Mouse (Mus musculus) cortical plate, adult 2 months (tissue): ENCODE measurements around the gene Cel. TPM values are rescaled to one million over a fixed set of nuclear protein-coding genes. Genes with fewer than 3 reads are reported as not detected.

Source experiments
- H3K27ac ChIP-seq: fragments of 200-500 bp; 2 replicates; pipeline ENCODE4 v1.5.1; 2012; ENCODE audit warnings: low read length, control low read depth, inconsistent platforms; ENCODE audit not compliant: insufficient read depth
- H3K4me1 ChIP-seq: fragments of 200-500 bp; 2 replicates; pipeline ENCODE4 v1.6.1; 2011; ENCODE audit warnings: low read length; ENCODE audit not compliant: control insufficient read depth, insufficient read depth
- H3K4me3 ChIP-seq: fragments of 200-500 bp; 2 replicates; pipeline ENCODE4 v1.5.1; 2011; ENCODE audit warnings: mild to moderate bottlenecking, low read length, control low read depth; ENCODE audit not compliant: insufficient read depth
- CTCF ChIP-seq: fragments of 200-500 bp; IDR thresholded peaks from 2 replicates; pipeline ENCODE4 v1.5.1; 2011; ENCODE audit warnings: mild to moderate bottlenecking, control low read depth, low read length; ENCODE audit not compliant: insufficient read depth; ENCODE audit errors: extremely low read depth
- POLR2A ChIP-seq: fragments of 200-500 bp; IDR thresholded peaks from 2 replicates; pipeline ENCODE4 v1.6.1; 2011; ENCODE audit warnings: mild to moderate bottlenecking, low read length, control low read depth; ENCODE audit not compliant: insufficient read depth; ENCODE audit errors: extremely low read depth
- polyA plus RNA-seq: library from polyadenylated mRNA; depleted of rRNA; stranded (reverse); fragments of >200 nt; gene quantifications from 2 replicates; pipeline ENCODE4 v1.2.3, GENCODE M21; 2012

Gene Cel
- polyA plus RNA-seq, 1 experiment, result 0.06 TPM

DNA sequence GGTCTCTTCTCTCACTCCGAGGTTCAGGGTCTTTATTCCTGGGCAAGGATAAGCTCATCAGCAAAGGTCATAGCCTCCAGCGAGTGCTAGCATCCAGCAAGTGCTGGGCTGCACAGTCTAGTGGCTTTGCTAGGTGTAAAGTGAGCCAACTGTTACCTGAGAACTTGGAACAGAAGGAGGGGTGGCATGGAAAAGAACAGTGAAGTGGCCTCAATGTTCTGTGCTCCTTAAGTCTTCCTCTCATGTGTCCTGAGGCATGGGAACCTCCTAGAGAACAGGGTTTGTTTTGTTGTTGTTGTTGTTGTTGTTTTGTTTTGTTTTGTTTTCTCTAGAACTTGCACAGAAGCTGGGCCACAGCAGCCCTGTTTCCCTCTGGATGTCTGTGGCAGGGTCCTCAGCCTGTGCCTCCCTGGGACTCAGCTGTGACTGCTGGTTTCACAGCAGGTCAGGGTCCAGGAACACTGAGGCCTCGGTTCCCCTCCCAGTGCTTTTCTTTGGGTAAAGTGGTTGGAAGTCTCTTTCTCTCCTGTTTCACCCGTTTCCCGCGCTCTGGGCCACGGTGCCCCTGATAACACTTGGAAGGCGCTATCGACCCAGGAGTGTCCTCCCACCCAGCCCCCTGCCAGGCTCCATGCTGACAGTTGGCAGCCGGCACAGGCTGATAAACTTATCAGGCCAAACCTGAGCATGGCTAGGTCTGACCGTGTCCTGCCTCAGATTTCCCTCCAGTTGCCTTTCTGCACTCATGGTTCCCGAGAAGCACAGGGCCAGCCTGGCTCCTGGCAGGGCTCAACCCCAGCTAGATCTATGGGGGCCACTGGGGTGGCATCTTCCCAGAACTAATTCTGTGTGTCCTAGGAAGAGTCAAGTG lies 38.8 kb upstream of the Cel start:
- H3K4me3 ChIP-seq, result no peak overlapping the region
- H3K4me1 ChIP-seq, result no peaks in the 10 kb centered on the region
- TF ChIP-seq CTCF, result no peak
- TF ChIP-seq POLR2A, result no peak
- H3K27ac ChIP-seq, result no peak overlapping the region

DNA sequence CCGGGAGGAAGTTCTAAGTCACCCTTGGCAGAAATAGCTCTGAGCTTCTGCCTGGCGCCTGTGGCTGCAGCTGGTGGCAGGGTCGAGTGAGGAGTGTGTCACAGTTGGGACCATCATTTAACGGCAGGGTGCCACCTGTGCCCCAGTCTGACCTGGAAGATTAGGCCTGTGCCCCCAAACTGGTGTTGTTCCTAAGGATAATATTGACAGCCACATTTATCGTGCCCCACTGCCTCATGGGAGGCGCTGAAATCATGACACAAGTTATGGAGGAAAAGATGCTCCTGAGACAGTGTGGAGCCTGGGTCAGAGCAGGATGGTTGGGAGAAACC lies 36.3 kb upstream of the Cel start:
- Histone ChIP-seq H3K27ac (no peak overlapping the region), H3K4me1 (no peaks in the 10 kb centered on the region), H3K4me3 (no peak overlapping the region)
- no peak for TF ChIP-seq CTCF
- TF ChIP-seq POLR2A, result no peak

DNA sequence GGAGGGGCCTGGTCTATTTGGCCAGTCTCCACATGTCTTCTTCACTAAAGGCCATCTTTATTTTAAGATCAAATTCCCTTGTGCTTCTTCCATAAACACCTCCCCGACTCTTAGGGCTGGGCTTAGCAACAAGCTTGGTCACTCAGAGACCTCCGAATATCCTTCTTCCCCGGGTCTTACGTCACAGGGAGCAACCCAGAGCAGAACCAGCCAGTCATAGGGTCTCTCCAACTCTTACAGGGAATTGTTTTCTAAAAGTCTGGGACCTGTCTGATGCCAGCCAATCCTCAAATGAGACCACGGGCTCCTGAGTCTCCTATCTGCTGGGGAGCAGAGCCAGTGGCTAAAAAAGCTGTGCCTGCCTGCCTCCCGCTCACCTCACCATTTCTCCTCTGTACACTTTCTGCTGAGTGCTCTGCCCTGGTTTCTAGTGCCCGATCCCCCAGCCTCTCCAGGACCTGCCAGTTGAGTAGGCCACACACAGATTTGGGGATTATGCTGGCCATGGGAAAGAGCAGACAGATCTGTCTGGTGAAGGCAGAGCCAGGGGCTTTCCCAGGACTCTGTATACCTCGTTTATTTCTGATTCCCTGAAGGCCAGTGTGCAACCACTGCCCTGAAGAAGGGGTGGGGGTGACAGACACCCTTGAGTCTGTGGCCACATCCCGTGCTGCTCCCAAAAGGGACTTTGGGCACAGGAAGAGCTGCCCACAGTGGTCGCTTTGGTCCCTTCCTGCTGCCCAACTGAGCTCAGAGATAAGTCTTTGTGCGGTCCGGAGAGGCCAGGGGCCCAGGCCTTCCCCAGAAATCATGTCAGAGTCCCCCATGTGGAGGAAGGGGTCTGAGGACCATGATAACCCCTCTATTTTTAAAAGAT lies 35.7 kb upstream of the Cel start:
- Histone ChIP-seq H3K4me3 (no peak overlapping the region), H3K4me1 (no peaks in the 10 kb centered on the region), H3K27ac (no peak overlapping the region)
- TF ChIP-seq CTCF (no peak), POLR2A (no peak)

DNA sequence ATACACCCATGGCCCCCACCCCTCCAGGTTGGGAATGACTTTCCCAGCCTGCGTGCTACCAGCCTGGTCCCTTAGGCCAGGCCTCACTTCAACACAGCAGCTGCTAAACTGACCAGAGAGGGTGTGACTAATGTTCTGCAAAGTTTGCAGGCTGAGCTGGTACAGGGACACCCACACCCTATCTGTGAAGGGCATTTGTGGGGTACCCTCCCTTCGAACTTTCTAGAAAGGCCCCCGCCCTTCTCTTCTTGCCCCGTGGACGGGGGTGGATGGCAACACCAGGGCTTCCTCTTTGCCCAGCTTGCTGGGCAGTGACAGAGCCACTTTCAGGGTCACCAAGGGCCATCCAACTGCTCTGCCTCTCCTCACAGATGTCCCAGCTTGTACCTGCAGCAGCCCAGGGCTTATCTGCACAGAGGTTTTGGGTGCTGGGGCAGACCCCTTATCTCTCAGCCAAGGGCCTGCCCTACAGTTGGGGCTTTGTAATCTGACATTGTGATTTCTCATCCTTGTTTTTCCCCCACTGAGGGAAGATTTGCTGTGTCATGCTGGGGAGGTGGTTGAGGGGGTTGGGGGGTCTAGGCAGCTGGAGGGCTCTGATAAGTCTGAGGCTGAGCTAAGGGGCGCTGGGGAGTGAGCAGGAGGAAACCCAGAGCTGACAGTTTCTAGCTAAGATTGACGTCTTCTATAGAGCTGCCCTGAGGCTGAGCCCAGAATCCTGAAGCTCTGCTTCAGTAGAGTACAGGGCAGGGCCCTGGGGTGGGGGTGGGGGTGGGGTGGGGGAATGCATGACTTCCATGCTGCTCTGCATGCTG lies 34.7 kb upstream of the Cel start:
- TF ChIP-seq CTCF (no peak), POLR2A (no peak)
- Histone ChIP-seq H3K4me3 (no peak overlapping the region), H3K4me1 (no peaks in the 10 kb centered on the region), H3K27ac (no peak overlapping the region)

DNA sequence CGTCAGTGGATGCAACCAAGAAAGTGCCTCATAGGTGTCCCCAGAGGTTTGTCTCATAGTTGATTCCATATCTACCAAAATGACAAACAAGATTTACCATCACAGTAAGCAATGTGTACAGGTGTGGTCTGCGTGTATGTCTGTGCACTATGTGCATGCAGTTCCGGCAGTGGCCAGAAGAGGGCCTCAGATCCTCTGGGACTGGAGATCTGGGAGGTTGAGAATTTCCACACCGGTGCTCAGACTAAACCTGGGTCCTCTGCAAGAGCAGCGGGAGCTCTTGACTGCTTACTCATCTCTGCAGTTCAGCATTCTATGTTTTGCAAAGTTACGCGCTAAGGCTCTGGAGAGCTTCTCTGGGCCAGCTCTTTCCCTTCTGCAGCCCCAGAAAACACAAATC lies 33.8 kb upstream of the Cel start:
- no peak overlapping the region for H3K4me3 ChIP-seq
- TF ChIP-seq CTCF, result no peak
- TF ChIP-seq POLR2A, result no peak
- no peak overlapping the region for H3K27ac ChIP-seq
- H3K4me1 ChIP-seq, result no peaks in the 10 kb centered on the region

DNA sequence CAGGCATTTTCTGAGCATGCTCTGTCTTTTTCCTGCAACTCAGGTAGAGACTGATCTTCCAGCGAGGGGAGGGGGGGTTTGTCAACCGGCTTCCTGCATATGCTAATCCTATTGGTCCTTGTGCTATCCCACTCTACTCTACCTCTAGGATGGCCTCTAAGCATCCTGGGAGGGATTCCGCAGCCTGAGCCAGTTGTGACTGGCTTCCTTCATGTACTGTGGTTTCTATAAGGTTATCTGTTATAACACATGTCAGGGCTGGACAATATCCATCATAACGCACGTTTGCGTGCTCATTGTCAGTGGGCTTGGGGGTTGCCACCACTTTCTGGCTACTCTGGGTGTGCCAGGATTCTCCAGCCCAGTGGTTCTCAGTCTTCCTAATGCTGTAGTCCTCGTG lies 32.8 kb upstream of the Cel start:
- Histone ChIP-seq H3K27ac (no peak overlapping the region), H3K4me1 (no peaks in the 10 kb centered on the region), H3K4me3 (no peak overlapping the region)
- TF ChIP-seq CTCF, result no peak
- no peak for TF ChIP-seq POLR2A

DNA sequence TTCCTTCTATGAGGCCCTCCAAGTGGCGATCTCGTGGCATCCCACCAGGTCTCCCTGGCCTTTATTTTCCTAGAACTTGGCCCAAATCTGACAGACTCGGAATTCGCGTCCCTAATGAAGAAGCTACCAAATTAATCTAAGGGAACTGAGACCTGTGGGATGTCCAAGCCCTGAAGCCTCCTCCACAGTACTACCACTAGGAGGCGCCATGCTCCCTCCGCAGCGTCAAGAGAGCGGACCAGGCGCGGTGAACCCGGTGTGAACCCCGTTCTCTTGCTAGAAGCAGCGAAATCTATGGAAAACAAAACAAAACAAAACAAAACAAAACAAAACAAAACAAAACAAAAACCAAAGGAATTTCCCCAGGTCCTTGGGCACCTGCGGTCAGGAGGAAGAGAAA lies 29.6 kb upstream of the Cel start:
- no peak overlapping the region for H3K4me3 ChIP-seq
- no peaks in the 10 kb centered on the region for H3K4me1 ChIP-seq
- TF ChIP-seq CTCF, result peak; percentile 65
- TF ChIP-seq POLR2A, result no peak
- H3K27ac ChIP-seq, result no peak overlapping the region

DNA sequence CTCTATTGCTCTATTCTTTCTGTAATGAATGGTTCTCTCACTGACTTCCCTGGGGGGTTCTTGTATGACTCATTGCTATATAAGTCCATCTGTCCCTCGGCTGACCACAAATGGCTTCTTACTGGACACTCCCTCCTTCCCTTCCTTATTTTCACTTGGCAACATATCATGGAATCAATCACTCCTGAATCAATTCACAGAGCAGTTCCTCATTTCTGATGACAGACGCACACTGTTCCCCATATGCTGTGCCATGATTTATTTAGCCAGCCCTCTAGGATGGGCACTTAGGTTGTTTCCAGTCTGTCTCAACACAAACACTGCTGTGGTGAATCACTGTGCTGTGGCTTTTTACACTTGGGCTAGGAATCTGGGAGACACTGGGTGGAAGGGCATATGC lies 28.3 kb upstream of the Cel start:
- Histone ChIP-seq H3K4me3 (no peak overlapping the region), H3K27ac (no peak overlapping the region), H3K4me1 (no peaks in the 10 kb centered on the region)
- no peak for TF ChIP-seq CTCF
- no peak for TF ChIP-seq POLR2A

DNA sequence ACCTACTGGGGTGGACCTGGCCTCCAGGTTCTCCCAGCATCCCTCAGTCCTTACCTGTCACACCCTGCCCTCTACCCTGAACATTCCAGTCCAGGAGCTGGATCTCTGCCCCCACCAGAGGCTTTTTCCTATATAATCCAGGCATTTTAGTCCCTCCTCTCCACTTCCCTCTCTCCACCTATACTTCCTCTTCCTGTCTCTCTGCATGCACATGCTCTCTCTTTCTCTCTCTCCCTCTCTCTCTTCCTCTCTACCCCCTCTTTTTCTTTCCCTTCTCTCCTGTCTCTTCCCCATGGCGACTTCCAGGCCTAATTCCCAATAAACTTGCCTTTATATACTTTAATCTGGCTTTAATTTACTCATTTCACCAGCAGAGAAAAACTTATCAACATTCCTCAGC lies 25.4 kb upstream of the Cel start:
- no peak for TF ChIP-seq POLR2A
- no peak for TF ChIP-seq CTCF
- H3K27ac ChIP-seq, result no peak overlapping the region

DNA sequence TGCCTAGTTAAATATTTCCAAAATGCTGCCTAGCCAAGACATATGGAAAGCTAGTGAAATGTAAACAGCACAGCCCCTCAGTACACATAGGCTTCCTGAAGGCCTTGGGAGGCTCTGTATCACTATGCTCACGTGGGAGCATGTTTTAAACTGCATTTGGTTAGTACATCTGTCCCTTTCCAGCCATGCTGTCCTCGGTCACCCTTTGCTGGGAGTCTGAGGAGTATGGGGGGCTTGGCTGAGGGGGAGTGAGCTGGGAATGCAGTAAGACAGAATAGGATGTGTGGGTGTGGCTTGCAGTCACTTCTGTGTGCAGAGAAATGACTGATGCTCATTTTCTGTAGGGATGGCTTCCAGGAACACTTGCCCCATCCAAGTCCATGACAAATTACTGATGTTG lies 22.5 kb upstream of the Cel start:
- H3K4me3 ChIP-seq, result no peak overlapping the region
- H3K4me1 ChIP-seq, result no peaks in the 10 kb centered on the region
- H3K27ac ChIP-seq, result no peak overlapping the region
- TF ChIP-seq CTCF (no peak), POLR2A (no peak)

More for the DNA sequence above, 25.4 kb upstream of the Cel start:
- Histone ChIP-seq H3K4me1 (no peaks in the 10 kb centered on the region), H3K4me3 (no peak overlapping the region)
